Mouse (Mus musculus): Measurements from ENCODE around the gene Scnm1. TPM values are rescaled to one million over a fixed set of nuclear protein-coding genes. Genes with fewer than 3 reads are reported as not detected.

Scnm1 gene
- 15.3 TPM for polyA plus RNA-seq (2014; fragmentation: Illumina TruSeq; extraction: RNeasy Lipid Tissue Mini Kit (QIAGEN cat#74804); ENCODE audit: low replicate concordance)

DNA sequence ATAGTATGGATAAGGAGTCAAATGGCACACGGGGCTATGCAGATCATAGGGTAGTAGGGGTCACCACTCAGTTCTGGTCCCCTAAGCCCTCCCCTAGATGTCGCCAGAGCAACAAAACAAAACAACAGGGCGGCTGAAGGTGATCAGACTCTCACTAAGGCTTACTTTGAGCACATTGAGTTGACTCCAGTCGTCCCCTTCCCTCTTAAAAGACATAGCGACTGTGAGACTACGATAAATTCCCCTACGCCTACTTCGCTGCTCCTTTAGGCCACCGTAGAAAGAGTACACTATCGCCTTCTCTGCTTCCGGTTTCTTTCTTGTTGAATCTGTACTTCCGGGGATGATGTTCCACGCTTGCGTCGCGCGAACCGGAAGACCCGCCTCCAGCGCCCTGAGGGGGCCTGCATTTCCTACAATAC lies at the start of gene Scnm1, which contains the start of gene Lysmd1:
Scnm1 (minus strand) TSS at position 332 of the 422 bp plus-strand sequence.
Lysmd1 (plus strand) TSS at position 409 of the 422 bp plus-strand sequence.

DNA sequence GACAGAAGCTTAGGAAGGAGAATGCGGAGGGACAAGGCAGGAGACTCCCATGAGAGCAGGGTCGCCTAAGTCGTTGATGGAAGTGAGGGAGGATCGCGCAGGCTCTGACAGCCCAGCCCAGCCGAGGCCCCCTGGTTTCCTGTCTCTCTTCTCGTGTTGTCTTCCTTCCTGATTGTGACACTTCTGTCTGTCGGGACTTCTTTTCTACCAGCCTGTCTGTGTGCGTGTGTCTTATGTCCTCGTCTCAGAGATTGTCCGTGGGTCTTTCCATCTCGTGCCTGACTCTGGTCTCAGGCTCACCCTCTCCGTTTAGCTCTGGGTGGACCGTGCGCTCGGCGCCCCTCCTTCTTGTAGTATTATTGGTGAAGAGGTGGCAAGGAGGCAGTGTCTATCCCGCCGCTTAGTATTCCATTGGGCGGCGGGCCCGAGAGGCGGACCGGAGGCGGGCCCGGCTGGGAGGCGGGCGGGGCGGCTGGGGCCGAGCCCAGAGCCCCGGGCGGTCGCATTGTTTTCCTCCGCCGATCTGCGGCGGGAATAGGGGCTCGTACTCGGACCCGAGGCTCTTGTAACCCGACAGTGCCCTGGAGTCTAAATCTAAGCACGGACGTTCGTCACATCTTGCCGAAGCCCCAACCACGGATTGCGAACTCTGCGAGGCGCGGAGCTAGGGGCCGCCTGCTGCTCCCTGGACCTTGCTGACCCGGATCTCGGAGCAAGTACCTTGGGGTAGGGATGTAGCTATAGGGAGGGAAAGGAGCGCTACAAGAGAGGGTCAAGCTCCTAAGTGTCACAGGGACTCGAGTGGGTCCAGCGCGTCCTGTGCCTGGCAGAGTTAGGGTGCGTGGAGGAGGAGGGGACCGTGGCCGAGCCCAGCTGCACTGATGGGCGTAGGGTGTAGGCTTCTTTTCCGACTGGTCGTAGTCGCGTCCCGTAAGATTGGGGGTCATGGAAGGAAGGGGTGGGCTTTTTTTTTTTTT lies 26.5 kb upstream of the Scnm1 start, which contains the start of gene Sema6c:
Sema6c (plus strand) TSS at position 471 of the 977 bp plus-strand sequence.

DNA sequence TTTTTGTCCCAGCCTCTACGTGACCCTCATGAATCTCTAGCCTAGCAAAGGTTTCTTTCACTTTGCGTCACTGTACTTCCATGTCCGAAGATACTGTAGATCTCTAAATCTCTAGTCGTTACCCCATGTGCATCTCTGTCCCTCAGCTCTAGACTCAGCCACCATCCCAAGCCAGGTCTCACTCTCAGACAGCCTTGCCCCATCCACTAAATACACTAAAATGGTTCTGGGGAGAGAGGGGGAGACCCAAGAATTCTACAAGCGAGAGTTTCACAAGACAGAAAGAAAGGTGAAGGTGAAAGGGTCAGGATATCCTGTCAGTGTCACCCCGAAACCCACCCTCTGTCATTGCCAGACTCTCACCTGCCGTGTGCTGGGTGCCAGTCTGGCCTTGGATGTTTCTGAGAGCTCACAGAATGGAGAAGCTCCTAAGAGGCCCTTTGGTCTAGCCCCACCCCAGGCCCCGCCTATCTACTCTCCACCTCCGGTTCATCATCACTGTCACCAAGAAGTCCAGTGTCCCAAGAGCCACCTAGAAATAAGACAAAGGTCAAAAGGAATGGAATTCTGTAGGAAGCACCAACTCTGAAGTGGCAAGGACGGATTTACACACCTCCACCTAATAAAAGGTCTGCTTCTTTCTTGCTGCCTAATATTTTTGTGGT lies 8.3 kb upstream of the Scnm1 start, which contains the start of gene Tnfaip8l2:
Tnfaip8l2 (minus strand) TSS at position 409 of the 665 bp plus-strand sequence.

GRCm38 (mm10) chr3:95124246-95124645 lies 9.6 kb downstream of the Scnm1 start, which contains the start of gene Tmod4:
TSS of gene Tmod4 (plus strand) at chr3:95124476.

DNA sequence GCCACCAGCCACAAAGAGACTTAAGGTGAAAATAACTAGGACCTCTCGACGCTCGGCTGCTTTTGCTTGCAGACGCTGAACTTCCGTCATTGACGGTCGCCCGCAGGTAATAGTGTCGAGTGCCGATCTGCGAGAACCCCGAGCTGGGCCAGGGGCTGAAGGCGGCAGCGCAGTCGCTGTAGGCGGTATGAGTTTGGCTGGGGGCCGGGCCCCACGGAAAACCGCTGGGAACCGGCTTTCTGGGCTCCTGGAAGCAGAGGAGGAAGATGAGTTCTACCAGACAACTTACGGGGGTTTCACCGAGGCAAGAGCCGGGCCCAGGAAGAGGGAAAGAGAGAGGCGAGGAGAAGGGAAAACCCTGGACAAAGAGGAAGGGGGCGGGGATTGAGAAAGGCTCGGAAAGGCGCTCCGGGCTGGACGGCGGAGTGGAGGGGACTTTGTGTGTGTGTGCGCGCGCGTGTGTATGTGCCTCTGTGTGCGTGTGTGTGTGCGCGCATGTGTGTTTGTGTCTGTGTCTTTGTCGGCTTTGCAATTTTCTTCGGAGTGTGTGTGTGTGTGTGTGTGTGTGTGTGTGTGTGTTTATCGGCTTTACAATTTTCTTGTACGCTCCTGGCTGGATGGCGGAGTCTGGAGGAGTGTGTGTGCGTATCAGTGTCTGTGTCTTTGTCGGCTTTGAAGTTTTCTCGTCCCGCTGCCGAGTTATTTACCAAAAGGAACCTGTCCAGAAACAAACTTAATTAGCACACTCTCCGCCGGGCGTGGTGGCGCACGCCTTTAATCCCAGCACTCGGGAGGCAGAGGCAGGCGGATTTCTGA lies 22.7 kb downstream of the Scnm1 start, which contains the start of gene Vps72:
Vps72 (plus strand) TSS at position 112 of the 816 bp plus-strand sequence.

GRCm38 (mm10) chr3:95106338-95107117 lies 27.3 kb downstream of the Scnm1 start, which contains the start of gene Pip5k1a:
TSS of gene Pip5k1a (minus strand) at chr3:95106930.

Other genes with a start within 250 kb of the Scnm1 start
- 19.9 TPM for gene Psmb4, start 247.1 kb downstream of the Scnm1 start, polyA plus RNA-seq (2014; fragmentation: Illumina TruSeq; extraction: RNeasy Lipid Tissue Mini Kit (QIAGEN cat#74804); ENCODE audit: low replicate concordance)
- gene Selenbp1, start 201.0 kb downstream of the Scnm1 start, polyA plus RNA-seq (2014; fragmentation: Illumina TruSeq; extraction: RNeasy Lipid Tissue Mini Kit (QIAGEN cat#74804); ENCODE audit: low replicate concordance) = 2.3 TPM
- 15.5 TPM for gene Rfx5, start 179.9 kb downstream of the Scnm1 start, polyA plus RNA-seq (2014; fragmentation: Illumina TruSeq; extraction: RNeasy Lipid Tissue Mini Kit (QIAGEN cat#74804); ENCODE audit: low replicate concordance)
- 3.2 TPM for gene Pi4kb, start 159.3 kb downstream of the Scnm1 start, polyA plus RNA-seq (2014; fragmentation: Illumina TruSeq; extraction: RNeasy Lipid Tissue Mini Kit (QIAGEN cat#74804); ENCODE audit: low replicate concordance)
- 4.2 TPM for gene Zfp687, start 118.6 kb downstream of the Scnm1 start, polyA plus RNA-seq (2014; fragmentation: Illumina TruSeq; extraction: RNeasy Lipid Tissue Mini Kit (QIAGEN cat#74804); ENCODE audit: low replicate concordance)
- gene Psmd4, start 91.4 kb downstream of the Scnm1 start, polyA plus RNA-seq (2014; fragmentation: Illumina TruSeq; extraction: RNeasy Lipid Tissue Mini Kit (QIAGEN cat#74804); ENCODE audit: low replicate concordance) = 5.5 TPM
- 13.7 TPM for gene Pip5k1a, start 27.1 kb downstream of the Scnm1 start, polyA plus RNA-seq (2014; fragmentation: Illumina TruSeq; extraction: RNeasy Lipid Tissue Mini Kit (QIAGEN cat#74804); ENCODE audit: low replicate concordance)
- 13.3 TPM for gene Vps72, start 23.0 kb downstream of the Scnm1 start, polyA plus RNA-seq (2014; fragmentation: Illumina TruSeq; extraction: RNeasy Lipid Tissue Mini Kit (QIAGEN cat#74804); ENCODE audit: low replicate concordance)
- gene Tmod4, start 9.5 kb downstream of the Scnm1 start, polyA plus RNA-seq (2014; fragmentation: Illumina TruSeq; extraction: RNeasy Lipid Tissue Mini Kit (QIAGEN cat#74804); ENCODE audit: low replicate concordance) = not detected
- gene Lysmd1, start 77 bp upstream of the Scnm1 start, polyA plus RNA-seq (2014; fragmentation: Illumina TruSeq; extraction: RNeasy Lipid Tissue Mini Kit (QIAGEN cat#74804); ENCODE audit: low replicate concordance) = 1.7 TPM
- gene Tnfaip8l2, start 8.3 kb upstream of the Scnm1 start, polyA plus RNA-seq (2014; fragmentation: Illumina TruSeq; extraction: RNeasy Lipid Tissue Mini Kit (QIAGEN cat#74804); ENCODE audit: low replicate concordance) = not detected
- not detected for gene Sema6c, start 26.4 kb upstream of the Scnm1 start, polyA plus RNA-seq (2014; fragmentation: Illumina TruSeq; extraction: RNeasy Lipid Tissue Mini Kit (QIAGEN cat#74804); ENCODE audit: low replicate concordance)
- 28.0 TPM for gene Gabpb2, start 83.9 kb upstream of the Scnm1 start, polyA plus RNA-seq (2014; fragmentation: Illumina TruSeq; extraction: RNeasy Lipid Tissue Mini Kit (QIAGEN cat#74804); ENCODE audit: low replicate concordance)
- 14.9 TPM for gene Cdc42se1, start 94.7 kb upstream of the Scnm1 start, polyA plus RNA-seq (2014; fragmentation: Illumina TruSeq; extraction: RNeasy Lipid Tissue Mini Kit (QIAGEN cat#74804); ENCODE audit: low replicate concordance)
- gene Mllt11, start 98.2 kb upstream of the Scnm1 start, polyA plus RNA-seq (2014; fragmentation: Illumina TruSeq; extraction: RNeasy Lipid Tissue Mini Kit (QIAGEN cat#74804); ENCODE audit: low replicate concordance) = 47.6 TPM
- not detected for gene Gm128, start 107.6 kb upstream of the Scnm1 start, polyA plus RNA-seq (2014; fragmentation: Illumina TruSeq; extraction: RNeasy Lipid Tissue Mini Kit (QIAGEN cat#74804); ENCODE audit: low replicate concordance)
- not detected for gene Bnipl, start 117.2 kb upstream of the Scnm1 start, polyA plus RNA-seq (2014; fragmentation: Illumina TruSeq; extraction: RNeasy Lipid Tissue Mini Kit (QIAGEN cat#74804); ENCODE audit: low replicate concordance)
- 44.0 TPM for gene Mindy1, start 147.3 kb upstream of the Scnm1 start, polyA plus RNA-seq (2014; fragmentation: Illumina TruSeq; extraction: RNeasy Lipid Tissue Mini Kit (QIAGEN cat#74804); ENCODE audit: low replicate concordance)
- 4.0 TPM for gene Prune1, start 148.1 kb upstream of the Scnm1 start, polyA plus RNA-seq (2014; fragmentation: Illumina TruSeq; extraction: RNeasy Lipid Tissue Mini Kit (QIAGEN cat#74804); ENCODE audit: low replicate concordance)
- 0.22 TPM for gene Anxa9, start 173.2 kb upstream of the Scnm1 start, polyA plus RNA-seq (2014; fragmentation: Illumina TruSeq; extraction: RNeasy Lipid Tissue Mini Kit (QIAGEN cat#74804); ENCODE audit: low replicate concordance)
- 143 TPM for gene Cers2, start 180.8 kb upstream of the Scnm1 start, polyA plus RNA-seq (2014; fragmentation: Illumina TruSeq; extraction: RNeasy Lipid Tissue Mini Kit (QIAGEN cat#74804); ENCODE audit: low replicate concordance)
- 10.7 TPM for gene Setdb1, start 223.2 kb upstream of the Scnm1 start, polyA plus RNA-seq (2014; fragmentation: Illumina TruSeq; extraction: RNeasy Lipid Tissue Mini Kit (QIAGEN cat#74804); ENCODE audit: low replicate concordance)